Mouse (Mus musculus) neural tube, embryonic 13.5 days (tissue): ENCODE results near the gene Acmsd. TPM values are rescaled to one million over a fixed set of nuclear protein-coding genes. Genes with fewer than 3 reads are reported as not detected.

ENCODE experiments used
- ATAC-seq: fragments of 200-750 bp; cut with Nextera tagmentation; 2 replicates; pipeline ENCODE4 v1.8.0; 2017; ENCODE audit warnings: low read depth, mild to moderate bottlenecking, moderate TSS enrichment, moderate library complexity
- H3K27ac ChIP-seq: fragments of 300-500 bp; sonication (generic); replicated peaks from 2 replicates; pipeline ENCODE4 v1.5.1; 2015; ENCODE audit warnings: moderate library complexity, mild to moderate bottlenecking, inconsistent platforms
- H3K27me3 ChIP-seq: fragments of 300-500 bp; sonication (generic); 2 replicates; pipeline ENCODE4 v1.6.1; 2015; ENCODE audit warnings: mild to moderate bottlenecking, inconsistent platforms
- H3K36me3 ChIP-seq: fragments of 300-500 bp; sonication (generic); 2 replicates; pipeline ENCODE4 v1.6.1; 2015; ENCODE audit warnings: mild to moderate bottlenecking, inconsistent platforms
- H3K4me1 ChIP-seq: fragments of 300-500 bp; sonication (generic); replicated peaks from 2 replicates; pipeline ENCODE4 v1.6.1; 2015; ENCODE audit warnings: inconsistent platforms
- H3K4me2 ChIP-seq: fragments of 300-500 bp; sonication (generic); 2 replicates; pipeline ENCODE4 v1.6.1; 2015; ENCODE audit warnings: inconsistent platforms, mild to moderate bottlenecking, moderate library complexity
- H3K4me3 ChIP-seq: fragments of 300-500 bp; sonication (generic); 2 replicates; pipeline ENCODE4 v1.5.1; 2015; ENCODE audit warnings: mild to moderate bottlenecking, inconsistent platforms
- H3K9ac ChIP-seq: fragments of 300-500 bp; sonication (generic); 2 replicates; pipeline ENCODE4 v1.6.1; 2015; ENCODE audit warnings: moderate library complexity, mild to moderate bottlenecking, inconsistent platforms
- H3K9me3 ChIP-seq: fragments of 300-500 bp; sonication (generic); 2 replicates; pipeline ENCODE4 v1.6.1; 2016; ENCODE audit warnings: inconsistent platforms
- WGBS: fragments of 180-500 bp; shearing (Covaris S2); methylation state at CpG from one replicate; pipeline ENCODE4 v1.1.7; 2015; 5-methylcytosine and 5-hydroxymethylcytosine counted together
- polyA plus RNA-seq: library from polyadenylated mRNA; unstranded; fragments of >200 nt; fragmentation: Nextera tagmentation; extraction: Ambion mirVana; gene quantifications from 2 replicates; pipeline ENCODE4 v1.2.1, GENCODE M21; 2015

Gene Acmsd
- polyA plus RNA-seq, 1 experiment from 2014 or later, result 0.18 TPM

GRCm38 (mm10) chr1:127816381-127816780 lies 87.2 kb downstream of the Acmsd start:
- Histone ChIP-seq H3K9me3 (no peaks in the 10 kb centered on the region), H3K9ac (no peak overlapping the region), H3K27ac (no peak overlapping the region), H3K4me3 (no peak overlapping the region), H3K27me3 (no peaks in the 10 kb centered on the region), H3K4me1 (no peaks in the 10 kb centered on the region), H3K4me2 (no peak overlapping the region), H3K36me3 (no peaks in the 10 kb centered on the region)
- 87% methylated on average over 6 of the region's 6 CpGs for WGBS
- no peak for ATAC-seq

Other genes starting within 250 kb of the Acmsd start
- gene Tmem163, start 49.9 kb upstream of the Acmsd start, polyA plus RNA-seq, result 60.0 and 66.2 TPM in 2 replicates
- gene Ccnt2, start 44.8 kb downstream of the Acmsd start, polyA plus RNA-seq, result 110 and 120 TPM in 2 replicates
- gene Map3k19, start 125.6 kb downstream of the Acmsd start, polyA plus RNA-seq, result 0.21 and 0.22 TPM in 2 replicates
- 19.3 and 21.7 TPM in 2 replicates for gene Rab3gap1, start 139.4 kb downstream of the Acmsd start, polyA plus RNA-seq